Mouse (Mus musculus) G1E (cell line): ENCODE results near the gene Cobll1.

Experiments used
- CTCF ChIP-seq: IDR thresholded peaks from 2 replicates; pipeline ENCODE4 v1.5.1; 2012; ENCODE audit warnings: low read depth, low read length, inconsistent platforms, mixed read lengths
- GATA1 ChIP-seq: IDR thresholded peaks from 2 replicates; pipeline ENCODE4 v1.6.1; 2012; ENCODE audit warnings: borderline replicate concordance, low read length, inconsistent platforms, mixed read lengths
- POLR2AphosphoS5 ChIP-seq: IDR thresholded peaks from 2 replicates; pipeline ENCODE4 v1.6.1; 2012; ENCODE audit warnings: low read depth, low read length, inconsistent platforms; ENCODE audit not compliant: insufficient replicate concordance

DNA sequence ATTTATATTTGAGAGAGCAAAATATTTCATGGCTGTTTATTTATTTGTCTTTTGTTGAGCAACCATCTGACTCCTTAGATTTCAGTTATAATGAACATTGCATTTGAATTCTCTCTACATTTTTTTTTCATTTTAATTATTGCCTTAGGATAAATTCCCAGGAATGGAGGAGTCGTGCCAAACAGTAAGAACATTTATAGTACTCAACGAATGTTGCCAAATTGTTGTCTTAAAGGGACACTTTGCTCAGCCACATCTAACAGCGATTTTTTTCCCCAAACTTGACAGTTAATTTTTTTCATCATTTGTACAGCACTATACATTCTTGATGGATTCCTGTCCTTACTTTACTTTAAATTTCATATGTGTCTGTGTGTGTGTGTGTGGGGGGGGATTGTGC, 167.0 kb downstream of the Cobll1 start:
- TF ChIP-seq CTCF: no peak
- no peak for TF ChIP-seq GATA1
- no peak for TF ChIP-seq POLR2AphosphoS5
